Mouse (Mus musculus) gastrocnemius, postnatal 36 days (tissue): ENCODE results near the gene Satb1. TPM values are rescaled to one million over a fixed set of nuclear protein-coding genes. Genes with fewer than 3 reads are reported as not detected.

Experiments used
- DNase-seq, 2 experiments: peaks; one replicate each; pipeline ENCODE4 v3.0.0; 2022
- intact Hi-C: fragments of 180-260 bp; cut with DNase I; formaldehyde crosslinking; loops from one replicate; pipeline ENCODE4 v1.15.1; 2025
- total RNA-seq, 2 experiments: library from RNA; stranded (reverse); gene quantifications; 2 replicates each; pipeline ENCODE4 v1.2.3; 2021

Gene Satb1
- total RNA-seq, 2 experiments from 2014 or later: 68.9 to 90.1 TPM

DNA sequence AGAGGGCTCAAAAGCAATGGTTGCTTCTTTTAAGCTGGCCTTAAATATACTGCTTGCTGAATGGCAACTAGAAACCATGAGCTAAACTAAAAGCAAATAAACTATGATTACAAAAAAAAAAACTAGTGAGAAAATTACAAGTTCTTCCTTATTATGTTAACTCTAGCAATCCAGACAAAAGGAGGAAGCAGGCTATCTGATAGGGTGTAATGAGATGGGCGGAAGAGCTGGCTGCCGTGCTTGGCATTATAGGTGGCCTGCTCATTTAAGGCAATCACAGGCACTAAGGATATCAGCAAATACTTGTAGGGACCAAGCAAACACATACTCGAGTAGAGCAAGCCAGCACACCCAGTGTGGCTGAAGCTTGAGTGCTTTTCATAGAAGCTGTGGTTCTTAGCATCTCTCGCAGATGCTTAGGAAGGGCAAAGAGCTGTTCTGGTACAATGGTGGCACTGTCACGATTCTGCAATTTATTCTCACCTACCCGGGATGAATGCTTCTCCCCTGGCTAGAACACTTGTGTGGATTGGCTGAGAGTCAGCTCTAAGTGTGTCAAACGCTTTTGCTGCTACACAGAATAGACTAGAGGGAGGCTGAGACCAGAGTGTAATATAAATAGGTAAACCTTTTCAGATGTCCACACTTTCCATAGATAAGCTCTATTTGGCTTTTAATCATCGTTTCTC is 49.4 kb downstream of the Satb1 start:
- DNase-seq: no peak
- intact Hi-C loops: no loop called here

DNA sequence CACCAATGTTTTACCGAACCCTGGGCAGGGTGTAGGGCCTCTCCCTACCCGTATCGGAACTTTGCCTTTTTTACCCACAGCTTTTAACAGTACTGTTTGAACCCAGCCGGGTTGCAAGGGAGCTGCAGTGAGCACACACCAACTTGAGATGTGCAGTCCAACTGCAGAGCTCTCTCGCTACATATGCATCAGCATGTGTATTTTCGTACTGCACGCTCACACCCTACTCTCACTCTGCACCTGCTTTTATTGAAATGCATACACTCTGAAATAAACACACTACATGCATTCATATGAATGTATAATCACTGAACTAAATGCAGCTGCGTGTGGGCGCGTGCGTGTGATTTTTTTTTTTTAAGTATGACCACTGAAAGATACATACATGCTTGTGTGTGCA is 53.1 kb downstream of the Satb1 start:
- intact Hi-C loops: no loop called here
- no peak for DNase-seq

GRCm38 (mm10) chr17:51778961-51779360 is 54.1 kb downstream of the Satb1 start:
- no peak for DNase-seq
- intact Hi-C loops: loop anchor here (5.0 kb wide), 1 partner anchor 277 kb away; no protein-coding TSS in a partner anchor

GRCm38 (mm10) chr17:51777813-51778212 is 55.3 kb downstream of the Satb1 start:
- intact Hi-C loops: loop anchor here (5.0 kb wide), 1 partner anchor 276 kb away; no protein-coding TSS in a partner anchor
- no peak for DNase-seq

DNA sequence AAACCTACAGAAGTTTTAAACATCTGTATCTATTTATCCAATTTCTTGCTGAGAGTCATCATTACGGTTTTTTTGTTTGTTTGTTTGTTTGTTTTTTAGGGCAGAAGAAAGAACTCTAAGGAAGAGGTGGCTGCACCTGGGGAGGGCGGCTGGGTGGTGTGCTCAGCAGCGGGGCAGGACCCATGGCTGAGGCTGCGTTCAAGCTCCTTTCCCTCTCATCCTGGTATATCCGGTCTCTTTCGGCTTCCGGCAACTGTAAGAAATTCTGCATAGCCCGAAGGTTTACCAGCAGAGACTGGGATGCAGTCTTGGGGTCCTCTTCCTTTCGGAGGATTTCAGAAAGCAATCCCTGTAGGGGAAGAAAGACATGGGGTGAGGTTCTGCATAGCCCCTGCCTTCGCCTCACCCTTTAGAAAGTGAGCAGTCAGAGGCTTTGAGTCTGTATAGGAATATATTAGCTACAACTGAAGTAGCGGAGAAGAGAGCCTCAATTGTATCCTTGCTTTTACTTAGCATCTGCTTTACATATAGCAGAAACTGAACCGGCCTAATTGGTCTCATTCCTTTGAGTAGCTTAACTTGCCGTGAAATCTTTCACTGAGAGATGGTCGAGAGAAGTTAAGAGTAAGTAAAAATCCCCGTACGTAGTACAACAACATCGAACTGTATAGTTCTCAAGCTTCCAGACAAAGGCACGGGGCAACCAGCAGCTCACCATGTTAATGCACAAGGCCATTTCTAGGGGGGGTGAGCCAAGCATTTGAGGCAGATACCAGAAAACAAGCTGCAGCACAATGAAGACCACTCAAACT is 57.8 kb downstream of the Satb1 start:
- no peak for DNase-seq
- intact Hi-C loops: loop anchor here (5.0 kb wide), 1 partner anchor 273 kb away; no protein-coding TSS in a partner anchor

DNA sequence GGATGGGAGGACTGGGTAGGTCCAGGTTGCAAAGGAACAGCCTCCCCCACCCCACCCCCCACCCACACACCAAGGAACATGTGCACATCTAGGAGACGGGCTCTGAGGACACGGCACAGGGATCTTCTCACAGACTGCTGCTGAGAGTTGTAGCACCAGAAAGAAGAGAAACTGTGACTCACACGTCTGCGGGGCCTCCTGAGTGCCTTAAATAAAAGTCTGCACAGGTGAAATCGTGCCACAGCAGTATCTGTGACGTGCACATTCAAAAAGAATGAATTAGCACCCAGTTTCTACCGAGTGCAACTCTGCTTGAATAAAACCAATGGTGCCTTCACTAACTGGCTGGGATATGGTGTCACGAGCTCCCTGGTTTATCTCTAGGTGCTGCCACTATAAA is 69.5 kb downstream of the Satb1 start:
- intact Hi-C loops: no loop called here
- no peak for DNase-seq

DNA sequence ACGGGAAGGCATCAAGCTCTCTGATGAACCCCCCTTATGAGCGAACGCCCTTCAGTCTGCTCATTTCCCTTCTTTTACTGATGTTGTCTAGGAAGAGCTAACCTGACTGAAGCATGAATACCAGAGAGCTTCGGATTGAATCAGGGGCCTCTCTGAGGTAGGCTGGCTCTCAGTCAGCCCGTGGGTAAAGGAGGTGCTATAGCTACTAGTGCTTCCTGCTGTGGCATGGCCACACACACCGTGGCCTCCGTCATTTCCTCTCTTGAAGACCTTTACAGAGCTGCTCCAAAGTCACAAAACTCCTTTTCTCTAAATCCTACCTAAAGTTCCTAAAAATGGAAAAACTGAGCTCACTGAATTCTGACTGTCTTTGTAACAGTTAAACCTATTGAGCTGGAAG is 70.6 kb downstream of the Satb1 start:
- intact Hi-C loops: no loop called here
- no peak for DNase-seq

- intact Hi-C loops: no loop called here
- DNase-seq: no peak
These were observed 72.0 kb downstream of the Satb1 start for GRCm38 (mm10) chr17:51760997-51761655.

- DNase-seq: no peak
- intact Hi-C loops: no loop called here
These were observed 72.7 kb downstream of the Satb1 start for GRCm38 (mm10) chr17:51760251-51760887.

- no peak for DNase-seq
- intact Hi-C loops: no loop called here
These were observed 73.6 kb downstream of the Satb1 start for GRCm38 (mm10) chr17:51759509-51759908.

DNA sequence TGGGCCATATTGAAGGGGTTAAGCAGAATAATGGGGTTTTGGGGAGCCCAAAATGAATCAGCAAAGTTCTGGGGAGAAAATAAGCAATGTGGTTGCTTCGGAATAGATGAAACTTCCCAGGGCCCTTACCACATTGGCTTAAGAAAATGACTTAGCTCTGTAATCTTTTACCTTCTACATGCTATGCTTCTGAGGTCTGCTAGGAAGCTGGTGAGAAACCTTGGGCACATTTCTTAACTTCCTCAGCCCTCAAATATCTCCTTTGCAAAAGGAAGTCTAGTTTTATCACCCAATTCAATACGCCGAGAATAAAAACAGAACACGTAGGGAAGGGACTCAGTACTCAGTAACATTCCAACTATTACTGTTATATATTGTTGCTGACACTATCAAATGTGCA is 80.9 kb downstream of the Satb1 start:
- no peak for DNase-seq
- intact Hi-C loops: no loop called here

DNA sequence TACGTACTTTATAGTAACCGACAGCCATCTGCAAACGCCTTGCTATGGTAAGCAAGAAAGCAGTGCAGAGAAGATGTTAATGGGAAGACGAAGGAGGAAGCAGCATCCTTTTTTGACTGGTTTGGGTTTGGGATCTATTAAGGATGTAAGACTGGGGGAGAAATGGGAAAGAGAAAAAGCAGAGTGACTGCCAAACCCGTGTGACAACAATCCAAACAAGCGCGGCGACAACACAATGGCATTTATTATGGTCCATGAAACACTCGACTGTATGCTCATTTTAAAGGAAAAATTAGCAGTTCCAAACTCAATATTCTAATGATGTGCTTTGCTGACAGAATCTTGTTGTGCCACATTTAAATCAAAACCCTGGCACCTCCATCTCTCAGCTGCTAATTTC is 85.9 kb downstream of the Satb1 start:
- DNase-seq: no peak
- intact Hi-C loops: no loop called here

DNA sequence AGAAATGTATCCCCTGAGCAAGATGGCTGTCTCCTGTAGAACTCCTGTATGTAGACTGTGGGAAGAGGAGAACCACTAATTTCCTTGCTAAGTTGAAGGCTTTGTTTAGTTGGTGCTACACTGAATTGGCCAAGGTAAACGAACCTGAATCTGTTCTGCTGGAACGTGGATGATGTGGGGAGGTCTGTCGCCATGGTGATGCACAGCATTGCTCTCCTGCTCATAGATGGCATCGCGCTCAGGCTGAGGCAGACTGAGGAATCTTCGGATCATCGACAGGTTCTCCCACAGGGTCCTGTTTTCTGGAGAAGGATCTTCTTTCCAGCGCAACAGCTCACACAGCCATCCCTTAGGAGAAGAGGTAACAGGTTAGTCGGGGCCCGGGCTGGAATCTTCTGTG is 90.6 kb downstream of the Satb1 start:
- intact Hi-C loops: no loop called here
- DNase-seq: no peak

- intact Hi-C loops: no loop called here
- DNase-seq: no peak
These were observed 92.0 kb downstream of the Satb1 start for GRCm38 (mm10) chr17:51741126-51741525.

- no peak for DNase-seq
- intact Hi-C loops: no loop called here
These were observed 92.8 kb downstream of the Satb1 start for GRCm38 (mm10) chr17:51740246-51740645.

- DNase-seq: no peak
- intact Hi-C loops: no loop called here
These were observed 108.6 kb downstream of the Satb1 start for GRCm38 (mm10) chr17:51724486-51724885.

DNA sequence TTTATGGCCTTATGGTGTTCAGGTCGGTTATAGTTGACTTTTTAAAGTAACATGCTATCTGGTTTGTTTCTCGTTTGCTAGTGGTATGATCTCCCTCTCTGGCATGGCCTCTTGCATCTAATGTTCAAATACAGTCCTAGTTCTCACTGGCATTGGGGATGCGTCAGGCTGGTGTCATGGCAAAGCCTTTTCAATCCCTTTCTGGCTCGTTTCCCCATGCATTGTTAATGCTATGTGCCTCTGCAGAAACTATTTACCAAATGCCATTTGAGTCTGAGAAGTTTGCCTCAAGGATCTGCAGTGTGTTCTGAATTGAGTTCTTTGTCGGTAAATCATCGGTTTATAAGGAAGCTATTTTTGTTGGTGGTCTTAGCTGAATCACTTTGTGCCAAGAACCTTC is 137.4 kb downstream of the Satb1 start:
- intact Hi-C loops: no loop called here
- no peak for DNase-seq

- intact Hi-C loops: no loop called here
These were observed 137.8 kb downstream of the Satb1 start for GRCm38 (mm10) chr17:51695271-51695670.

DNA sequence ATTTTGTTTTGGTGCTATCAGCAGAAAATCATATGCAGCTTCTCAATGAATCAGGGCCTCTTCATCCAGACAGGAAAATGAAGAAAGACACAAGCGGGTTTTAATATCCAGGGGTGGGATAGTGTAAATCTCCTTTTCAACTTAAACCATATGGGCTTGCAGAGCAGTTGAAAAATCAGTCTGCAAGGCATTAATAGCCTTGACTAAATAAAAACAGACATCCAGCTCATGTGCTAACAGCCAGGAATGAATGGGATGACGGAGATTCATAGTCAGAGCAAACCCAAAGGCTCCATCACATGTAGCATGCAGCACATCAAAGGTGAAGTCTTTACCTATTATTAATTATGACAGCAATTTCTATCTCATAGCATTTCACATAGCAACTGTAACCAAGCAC is 142.6 kb downstream of the Satb1 start:
- no peak for DNase-seq
- intact Hi-C loops: no loop called here

More at GRCm38 (mm10) chr17:51695271-51695670, 137.8 kb downstream of the Satb1 start:
- DNase-seq: no peak

GRCm38 (mm10) chr17:51687226-51687625 is 145.9 kb downstream of the Satb1 start:
- intact Hi-C loops: no loop called here
- no peak for DNase-seq
